In the genomic region with DNA sequence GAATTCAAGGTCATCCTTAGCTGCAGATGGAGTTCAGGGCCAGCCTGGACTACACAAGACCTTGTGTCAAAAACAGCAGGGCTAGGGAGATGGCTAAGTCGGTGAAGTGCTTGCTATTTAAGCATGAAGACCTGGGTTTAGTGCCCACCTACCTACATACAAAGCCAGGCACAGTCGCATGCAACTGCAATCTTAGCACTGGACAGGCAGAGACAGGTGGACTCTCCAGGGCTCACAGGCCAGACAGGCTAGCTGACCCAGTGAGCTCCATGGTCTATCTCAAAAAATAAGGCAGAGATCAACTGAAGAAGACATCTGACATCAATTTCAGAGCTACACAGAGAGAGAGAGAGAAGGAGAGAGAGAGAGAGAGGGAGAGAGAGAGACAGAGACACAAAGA, we compare ENCODE assay signal across 12 mouse cellular contexts. TPM values are rescaled to one million over a fixed set of nuclear protein-coding genes. Genes with fewer than 3 reads are reported as not detected.
DNase-seq lines count a peak whose midpoint lies in the region; ATAC-seq lines count a peak whose summit lies in the region.
"Had no signal": no experiment of that assay in that cellular context is flagged by ENCODE, and none has a peak within 500 bp of the region (broad histone marks: within the 10 kb centered on the region; RNA-seq: fewer than 3 reads in every experiment).

No protein-coding gene starts in this region.

- H3K4me3 ChIP-seq in heart, embryonic 16.5 days (ENCODE audit: low read length): no peak overlapping the region
- H3K4me3 ChIP-seq in forebrain, embryonic 13.5 days: no peak overlapping the region
- no peak overlapping the region for H3K4me3 ChIP-seq in limb, embryonic 13.5 days
- H3K4me3 ChIP-seq: liver, embryonic 15.5 days had no signal

- WGBS in heart, embryonic 16.5 days: 69% methylated on average over 2 of the region's 2 CpGs
- WGBS in forebrain, embryonic 13.5 days: 87% methylated on average over 2 of the region's 2 CpGs
- WGBS in limb, embryonic 13.5 days: 67% methylated on average over 2 of the region's 2 CpGs

- H3K27me3 ChIP-seq in heart, embryonic 16.5 days (ENCODE audit: control insufficient read depth, insufficient read depth, low read length): no peaks in the 10 kb centered on the region
- H3K27me3 ChIP-seq in forebrain, embryonic 13.5 days: no peaks in the 10 kb centered on the region
- H3K27me3 ChIP-seq in limb, embryonic 13.5 days: no peaks in the 10 kb centered on the region

- no peak for ATAC-seq in heart, embryonic 16.5 days (replicated peaks; ENCODE audit: extremely low read depth, insufficient read depth, low FRiP score)
- no peak for ATAC-seq in forebrain, embryonic 13.5 days
- ATAC-seq in limb, embryonic 13.5 days (ENCODE audit: low FRiP score, low read depth): no peak

- H3K9ac ChIP-seq in heart, embryonic 16.5 days (ENCODE audit: low read length): 0 out of 2 replicates have a peak overlapping the region, but pooled peaks have one; percentile 31
- H3K9ac ChIP-seq in forebrain, embryonic 13.5 days: peak overlapping the region; percentile 37; the same call in 1 of the 2 replicates
- H3K9ac ChIP-seq in limb, embryonic 13.5 days: no peak overlapping the region; the same call in 1 of the 2 replicates
- H3K9ac ChIP-seq: liver, embryonic 15.5 days had no signal

- H3K27ac ChIP-seq in heart, embryonic 16.5 days (ENCODE audit: low read length): peak overlapping the region; percentile 84
- peak overlapping the region; percentile 70 for H3K27ac ChIP-seq in forebrain, embryonic 13.5 days
- peak overlapping the region; percentile 6 for H3K27ac ChIP-seq in limb, embryonic 13.5 days
- H3K27ac ChIP-seq: liver, embryonic 15.5 days had no signal

- H3K4me1 ChIP-seq in heart, embryonic 16.5 days (ENCODE audit: control insufficient read depth, insufficient read depth, low read length): peaks cover 50% of the 10 kb centered on the region
- H3K4me1 ChIP-seq in forebrain, embryonic 13.5 days: peaks cover 65% of the 10 kb centered on the region
- H3K4me1 ChIP-seq in limb, embryonic 13.5 days: peaks cover 68% of the 10 kb centered on the region

- no peaks in the 10 kb centered on the region for H3K36me3 ChIP-seq in heart, embryonic 16.5 days (ENCODE audit: control insufficient read depth, insufficient read depth)
- 0 out of 2 replicates have a peak, but pooled peaks cover 3% of the 10 kb centered on the region for H3K36me3 ChIP-seq in forebrain, embryonic 13.5 days (ENCODE audit: poor library complexity, severe bottlenecking)
- peaks cover 6% of the 10 kb centered on the region for H3K36me3 ChIP-seq in limb, embryonic 13.5 days
- H3K36me3 ChIP-seq: liver, embryonic 15.5 days had no signal

- DNase-seq in cerebellum, adult 11-12 months: peak; percentile 37
- no peak for DNase-seq in cerebellum, adult 9-10 months
- no peak for DNase-seq in heart, adult 8-10 months (ENCODE audit: low spot score)
- no peak for DNase-seq in right cerebral cortex, postnatal 25 days
- no peak for DNase-seq in right cerebral cortex, adult 2 months (ENCODE audit: low spot score in 2 of 2)

- H3K9me3 ChIP-seq in heart, embryonic 16.5 days (replicated peaks; ENCODE audit: control insufficient read depth, low read length): no peaks in the 10 kb centered on the region
- H3K9me3 ChIP-seq in forebrain, embryonic 13.5 days (replicated peaks): no peaks in the 10 kb centered on the region; the same call in 1 of the 2 replicates
- no peaks in the 10 kb centered on the region for H3K9me3 ChIP-seq in limb, embryonic 13.5 days
- H3K9me3 ChIP-seq: liver, embryonic 15.5 days had no signal

- peak overlapping the region; percentile 25; the same call in 1 of the 2 replicates for H3K4me2 ChIP-seq in heart, embryonic 16.5 days (ENCODE audit: low read depth, low read length)
- peak overlapping the region; percentile 39 for H3K4me2 ChIP-seq in forebrain, embryonic 13.5 days
- peak overlapping the region; percentile 14 for H3K4me2 ChIP-seq in limb, embryonic 13.5 days (replicated peaks)
- H3K4me2 ChIP-seq: liver, embryonic 15.5 days had no signal

RNA-seq across cellular contexts. Expression of a gene that starts 15.2 kb away (rescaled TPM):
- polyA plus RNA-seq in heart, embryonic 16.5 days (2015; fragmentation: Nextera tagmentation; extraction: Ambion mirVana): 8.6 and 10.3 TPM in 2 replicates
- total RNA-seq in heart, adult 8-10 months (2022): 10 to 100 TPM in 1 of 4 experiments, 1 to 10 TPM in 3; 5.3 to 12.8 (median 6.1) TPM
- polyA plus RNA-seq in forebrain, embryonic 13.5 days (2015; fragmentation: Nextera tagmentation; extraction: Ambion mirVana): 20.2 and 21.4 TPM in 2 replicates
- 18.6 and 23.6 TPM in 2 replicates for polyA plus RNA-seq in limb, embryonic 13.5 days (2015; fragmentation: Nextera tagmentation; extraction: Ambion mirVana)
- total RNA-seq: common myeloid progenitor, adult 5-6 weeks had no signal

RNA-seq across cellular contexts. Expression of a gene that starts 22.2 kb away (rescaled TPM):
- 7.9 and 9.8 TPM in 2 replicates for polyA plus RNA-seq in heart, embryonic 16.5 days (2015; fragmentation: Nextera tagmentation; extraction: Ambion mirVana)
- total RNA-seq in heart, adult 8-10 months (2022): 1 to 10 TPM; 2.8 to 6.4 (median 4.9) TPM
- 1.0 and 1.2 TPM in 2 replicates for polyA plus RNA-seq in forebrain, embryonic 13.5 days (2015; fragmentation: Nextera tagmentation; extraction: Ambion mirVana)
- polyA plus RNA-seq in limb, embryonic 13.5 days (2015; fragmentation: Nextera tagmentation; extraction: Ambion mirVana): 3.8 and 4.7 TPM in 2 replicates
- total RNA-seq: common myeloid progenitor, adult 5-6 weeks; hematopoietic stem cell, adult 5-6 weeks had no signal

RNA-seq across cellular contexts. Expression of a gene that starts 27.0 kb away (rescaled TPM):
- polyA plus RNA-seq in heart, embryonic 16.5 days (2015; fragmentation: Nextera tagmentation; extraction: Ambion mirVana): 1,241 and 1,315 TPM in 2 replicates
- total RNA-seq in heart, adult 8-10 months (2022): 1,000 to 10,000 TPM; 3,411 to 4,078 (median 3,658) TPM
- 4.7 and 6.5 TPM in 2 replicates for polyA plus RNA-seq in forebrain, embryonic 13.5 days (2015; fragmentation: Nextera tagmentation; extraction: Ambion mirVana)
- polyA plus RNA-seq in limb, embryonic 13.5 days (2015; fragmentation: Nextera tagmentation; extraction: Ambion mirVana): 71.2 and 74.0 TPM in 2 replicates

RNA-seq across cellular contexts. Expression of a gene that starts 28.0 kb away (rescaled TPM):
- 242 and 286 TPM in 2 replicates for polyA plus RNA-seq in heart, embryonic 16.5 days (2015; fragmentation: Nextera tagmentation; extraction: Ambion mirVana)
- total RNA-seq in heart, adult 8-10 months (2022): 100 to 1,000 TPM; 150 to 156 (median 152) TPM
- not detected in 2 replicates for polyA plus RNA-seq in forebrain, embryonic 13.5 days (2015; fragmentation: Nextera tagmentation; extraction: Ambion mirVana)
- polyA plus RNA-seq in limb, embryonic 13.5 days (2015; fragmentation: Nextera tagmentation; extraction: Ambion mirVana): 37.8 and 39.3 TPM in 2 replicates
- total RNA-seq: common myeloid progenitor, adult 5-6 weeks; hematopoietic stem cell, adult 5-6 weeks; megakaryocyte progenitor cell, adult 5-6 weeks had no signal

RNA-seq across cellular contexts. Expression of a gene that starts 43.9 kb away (rescaled TPM):
- 10.7 and 11.0 TPM in 2 replicates for polyA plus RNA-seq in heart, embryonic 16.5 days (2015; fragmentation: Nextera tagmentation; extraction: Ambion mirVana)
- 1 to 10 TPM; 4.9 to 6.9 (median 5.1) TPM for total RNA-seq in heart, adult 8-10 months (2022)
- 10.9 and 12.3 TPM in 2 replicates for polyA plus RNA-seq in forebrain, embryonic 13.5 days (2015; fragmentation: Nextera tagmentation; extraction: Ambion mirVana)
- polyA plus RNA-seq in limb, embryonic 13.5 days (2015; fragmentation: Nextera tagmentation; extraction: Ambion mirVana): 11.0 and 11.3 TPM in 2 replicates

Comparison
In these comparisons a context has a peak if more than half of its experiments do, and no peak if none do; other contexts are left out.
1. H3K27ac ChIP-seq: peak in every context shown above with its lines; median percentile 84 in heart, embryonic 16.5 days; 70 in forebrain, embryonic 13.5 days; 6 in limb, embryonic 13.5 days.
2. RNA of a gene that starts 27.0 kb away (polyA plus RNA-seq): 1,241 to 1,315 TPM in heart, embryonic 16.5 days; 71.2 to 74.0 TPM in limb, embryonic 13.5 days and 4.7 to 6.5 TPM in forebrain, embryonic 13.5 days; every median in the first group is over 10 times any median in the second.
3. Peak in every context shown above with its lines, with median percentiles within 50 percentile points of each other: H3K4me2 ChIP-seq.